Mouse (Mus musculus): ENCODE data around the gene Myog. TPM values are rescaled to one million over a fixed set of nuclear protein-coding genes. Genes with fewer than 3 reads are reported as not detected.

The Myog gene
- 0.18 and 0.37 TPM in 2 replicates for total RNA-seq (2012; rRNA removed)

- in situ Hi-C loops (cut with MboI; ENCODE audit: low sequenced_read_pairs in 2 of 2, unreplicated experiment in 2 of 2), result no loop called here
- Histone ChIP-seq H3K36me3 (ENCODE audit: control insufficient read depth, insufficient read depth, low read length, poor library complexity, severe bottlenecking) (no peaks in the 10 kb centered on the region), H3K27ac (ENCODE audit: insufficient read depth, low read depth, low read length, poor library complexity, severe bottlenecking) (no peak within 1 kb of the TSS), H3K9me3 (ENCODE audit: control insufficient read depth, insufficient read depth, low read depth, low read length) (no peaks in the 10 kb centered on the region), H3K4me3 (ENCODE audit: insufficient read depth in 1 of 2, low read depth in 1 of 2, low read length in 2 of 2, poor library complexity in 1 of 2, severe bottlenecking in 1 of 2) (no peak within 1 kb of the TSS), H3K4me1 (ENCODE audit: control insufficient read depth in 2 of 2, insufficient read depth in 2 of 2, low read length in 2 of 2, poor library complexity in 1 of 2) (peaks cover 2 to 12% of the 10 kb centered on the region in 2 experiments; a peak in 1 of 4 replicates), H3K9ac (ENCODE audit: insufficient read depth, low read depth, low read length, poor library complexity, severe bottlenecking) (no peak within 1 kb of the TSS)
- no peak for DNase-seq (ENCODE audit: low read depth, low spot score)
- no peak for TF ChIP-seq CHD2 (IDR thresholded peaks at IDR 0.05; ENCODE audit: low read depth, low read length)
- TF ChIP-seq ZC3H11A (IDR thresholded peaks at IDR 0.05; ENCODE audit: borderline replicate concordance, low read depth, low read length), result no peak
- TF ChIP-seq ZNF384 (IDR thresholded peaks at IDR 0.05; ENCODE audit: low read depth, low read length), result no peak
- TF ChIP-seq MAFK (IDR thresholded peaks at IDR 0.05; ENCODE audit: insufficient read depth, low read depth, low read length), result no peak
- no peak for TF ChIP-seq HCFC1 (IDR thresholded peaks at IDR 0.05; ENCODE audit: borderline replicate concordance, insufficient read depth, low read length)
These were observed at the start of gene Myog for GRCm38 (mm10) chr1:134289598-134290099. Gene Myog (plus strand): TSS chr1:134289989.

- Histone ChIP-seq H3K9ac (ENCODE audit: insufficient read depth, low read depth, low read length, poor library complexity, severe bottlenecking) (no peak overlapping the region), H3K9me3 (ENCODE audit: control insufficient read depth, insufficient read depth, low read depth, low read length) (no peaks in the 10 kb centered on the region), H3K36me3 (ENCODE audit: control insufficient read depth, insufficient read depth, low read length, poor library complexity, severe bottlenecking) (no peaks in the 10 kb centered on the region), H3K4me1 (ENCODE audit: control insufficient read depth in 2 of 2, insufficient read depth in 2 of 2, low read length in 2 of 2, poor library complexity in 1 of 2) (peaks cover 3 to 11% of the 10 kb centered on the region in 2 experiments; a peak in 2 of 4 replicates), H3K27ac (ENCODE audit: insufficient read depth, low read depth, low read length, poor library complexity, severe bottlenecking) (no peak overlapping the region), H3K4me3 (ENCODE audit: insufficient read depth in 1 of 2, low read depth in 1 of 2, low read length in 2 of 2, poor library complexity in 1 of 2, severe bottlenecking in 1 of 2) (no peak overlapping the region)
- in situ Hi-C loops (cut with MboI; ENCODE audit: low sequenced_read_pairs in 2 of 2, unreplicated experiment in 2 of 2), result no loop called here
- TF ChIP-seq MAFK (IDR thresholded peaks at IDR 0.05; ENCODE audit: insufficient read depth, low read depth, low read length) (no peak), ZC3H11A (IDR thresholded peaks at IDR 0.05; ENCODE audit: borderline replicate concordance, low read depth, low read length) (no peak), HCFC1 (IDR thresholded peaks at IDR 0.05; ENCODE audit: borderline replicate concordance, insufficient read depth, low read length) (no peak), ZNF384 (IDR thresholded peaks at IDR 0.05; ENCODE audit: low read depth, low read length) (no peak), CHD2 (IDR thresholded peaks at IDR 0.05; ENCODE audit: low read depth, low read length) (no peak)
- no peak for DNase-seq (ENCODE audit: low read depth, low spot score)
These were observed 49.1 kb upstream of the Myog start for GRCm38 (mm10) chr1:134240701-134241100.

GRCm38 (mm10) chr1:134241298-134241697 lies 48.5 kb upstream of the Myog start:
- Histone ChIP-seq H3K4me3 (ENCODE audit: insufficient read depth in 1 of 2, low read depth in 1 of 2, low read length in 2 of 2, poor library complexity in 1 of 2, severe bottlenecking in 1 of 2) (no peak overlapping the region), H3K4me1 (ENCODE audit: control insufficient read depth in 2 of 2, insufficient read depth in 2 of 2, low read length in 2 of 2, poor library complexity in 1 of 2) (peaks cover 3 to 11% of the 10 kb centered on the region in 2 experiments; a peak in 2 of 4 replicates), H3K36me3 (ENCODE audit: control insufficient read depth, insufficient read depth, low read length, poor library complexity, severe bottlenecking) (no peaks in the 10 kb centered on the region), H3K9me3 (ENCODE audit: control insufficient read depth, insufficient read depth, low read depth, low read length) (no peaks in the 10 kb centered on the region), H3K9ac (ENCODE audit: insufficient read depth, low read depth, low read length, poor library complexity, severe bottlenecking) (no peak overlapping the region), H3K27ac (ENCODE audit: insufficient read depth, low read depth, low read length, poor library complexity, severe bottlenecking) (no peak overlapping the region)
- DNase-seq (ENCODE audit: low read depth, low spot score), result no peak
- in situ Hi-C loops (cut with MboI; ENCODE audit: low sequenced_read_pairs in 2 of 2, unreplicated experiment in 2 of 2), result no loop called here
- TF ChIP-seq CHD2 (IDR thresholded peaks at IDR 0.05; ENCODE audit: low read depth, low read length), result no peak
- TF ChIP-seq ZC3H11A (IDR thresholded peaks at IDR 0.05; ENCODE audit: borderline replicate concordance, low read depth, low read length), result no peak
- TF ChIP-seq MAFK (IDR thresholded peaks at IDR 0.05; ENCODE audit: insufficient read depth, low read depth, low read length), result no peak
- no peak for TF ChIP-seq HCFC1 (IDR thresholded peaks at IDR 0.05; ENCODE audit: borderline replicate concordance, insufficient read depth, low read length)
- TF ChIP-seq ZNF384 (IDR thresholded peaks at IDR 0.05; ENCODE audit: low read depth, low read length), result no peak

- Histone ChIP-seq H3K4me1 (ENCODE audit: control insufficient read depth in 2 of 2, insufficient read depth in 2 of 2, low read length in 2 of 2, poor library complexity in 1 of 2) (peaks cover 3 to 11% of the 10 kb centered on the region in 2 experiments; a peak in 2 of 4 replicates), H3K27ac (ENCODE audit: insufficient read depth, low read depth, low read length, poor library complexity, severe bottlenecking) (no peak overlapping the region), H3K36me3 (ENCODE audit: control insufficient read depth, insufficient read depth, low read length, poor library complexity, severe bottlenecking) (no peaks in the 10 kb centered on the region), H3K4me3 (ENCODE audit: insufficient read depth in 1 of 2, low read depth in 1 of 2, low read length in 2 of 2, poor library complexity in 1 of 2, severe bottlenecking in 1 of 2) (no peak overlapping the region), H3K9me3 (ENCODE audit: control insufficient read depth, insufficient read depth, low read depth, low read length) (no peaks in the 10 kb centered on the region), H3K9ac (ENCODE audit: insufficient read depth, low read depth, low read length, poor library complexity, severe bottlenecking) (no peak overlapping the region)
- in situ Hi-C loops (cut with MboI; ENCODE audit: low sequenced_read_pairs in 2 of 2, unreplicated experiment in 2 of 2), result no loop called here
- no peak for DNase-seq (ENCODE audit: low read depth, low spot score)
- TF ChIP-seq ZC3H11A (IDR thresholded peaks at IDR 0.05; ENCODE audit: borderline replicate concordance, low read depth, low read length) (no peak), MAFK (IDR thresholded peaks at IDR 0.05; ENCODE audit: insufficient read depth, low read depth, low read length) (no peak), ZNF384 (IDR thresholded peaks at IDR 0.05; ENCODE audit: low read depth, low read length) (no peak), HCFC1 (IDR thresholded peaks at IDR 0.05; ENCODE audit: borderline replicate concordance, insufficient read depth, low read length) (no peak), CHD2 (IDR thresholded peaks at IDR 0.05; ENCODE audit: low read depth, low read length) (no peak)
These were observed 47.5 kb upstream of the Myog start for GRCm38 (mm10) chr1:134242286-134242685.

Measured in ES-E14 (cell line).